Mouse (Mus musculus) urinary bladder, postnatal 14 days (tissue): ENCODE measurements around the gene Trip12.
A peak's percentile ranks its signal among the peaks of the same experiment; 100 is the strongest.

Source experiments
- DNase-seq: peaks from one replicate; pipeline ENCODE4 v3.0.0; 2021; ENCODE audit warnings: low spot score

Gene Trip12

GRCm38 (mm10) chr1:84840018-84840664, at the start of gene Trip12:
Gene Trip12 (minus strand): TSS chr1:84840516.
- DNase-seq: no peak

- DNase-seq: no peak
These were observed 49.7 kb upstream of the Trip12 start for GRCm38 (mm10) chr1:84890005-84890393.

GRCm38 (mm10) chr1:84889330-84890004, 49.2 kb upstream of the Trip12 start:
- DNase-seq: no peak

DNA sequence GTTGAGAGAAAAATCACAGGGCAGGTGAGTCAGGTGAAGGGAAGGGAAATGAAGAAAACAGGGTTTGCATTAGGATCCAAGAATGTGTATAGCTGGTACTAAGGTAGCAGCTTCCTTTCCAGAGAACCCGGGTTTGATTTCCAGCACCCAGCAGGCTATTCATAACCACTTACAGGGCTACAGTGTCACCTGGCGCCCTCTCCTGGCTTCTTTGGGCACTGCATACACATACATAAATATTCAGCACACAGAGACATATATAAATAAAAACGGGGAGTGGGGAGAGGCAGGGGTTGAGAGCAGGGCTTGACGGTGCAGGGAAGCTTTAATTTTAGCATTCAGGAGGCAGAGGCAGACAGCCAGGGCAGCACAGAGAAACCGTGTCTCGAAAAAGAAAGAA, 45.6 kb upstream of the Trip12 start:
- DNase-seq: no peak

- no peak for DNase-seq
These were observed 44.9 kb upstream of the Trip12 start for GRCm38 (mm10) chr1:84885174-84885573.

GRCm38 (mm10) chr1:84883889-84884288, 43.6 kb upstream of the Trip12 start:
- DNase-seq: no peak

DNA sequence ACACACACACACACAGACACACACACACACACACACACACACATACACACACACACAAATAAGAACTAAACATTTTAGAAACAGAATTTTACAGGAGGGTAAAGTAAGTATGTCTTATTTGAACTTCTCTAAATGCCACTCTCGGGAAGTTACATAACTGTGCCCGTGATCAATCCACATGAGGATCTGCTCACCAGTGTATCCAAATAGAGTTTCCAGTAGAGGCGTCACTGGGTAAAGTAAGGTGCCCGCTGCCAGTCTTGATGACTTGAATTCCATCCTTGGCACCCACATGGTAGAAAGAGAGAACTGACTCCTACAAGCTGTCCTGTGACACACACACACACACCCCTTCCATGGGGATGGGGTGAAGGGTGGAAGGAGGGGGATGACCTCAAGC, 42.6 kb upstream of the Trip12 start:
- no peak for DNase-seq

- no peak for DNase-seq
These were observed 41.8 kb upstream of the Trip12 start for GRCm38 (mm10) chr1:84882066-84882532.

DNA sequence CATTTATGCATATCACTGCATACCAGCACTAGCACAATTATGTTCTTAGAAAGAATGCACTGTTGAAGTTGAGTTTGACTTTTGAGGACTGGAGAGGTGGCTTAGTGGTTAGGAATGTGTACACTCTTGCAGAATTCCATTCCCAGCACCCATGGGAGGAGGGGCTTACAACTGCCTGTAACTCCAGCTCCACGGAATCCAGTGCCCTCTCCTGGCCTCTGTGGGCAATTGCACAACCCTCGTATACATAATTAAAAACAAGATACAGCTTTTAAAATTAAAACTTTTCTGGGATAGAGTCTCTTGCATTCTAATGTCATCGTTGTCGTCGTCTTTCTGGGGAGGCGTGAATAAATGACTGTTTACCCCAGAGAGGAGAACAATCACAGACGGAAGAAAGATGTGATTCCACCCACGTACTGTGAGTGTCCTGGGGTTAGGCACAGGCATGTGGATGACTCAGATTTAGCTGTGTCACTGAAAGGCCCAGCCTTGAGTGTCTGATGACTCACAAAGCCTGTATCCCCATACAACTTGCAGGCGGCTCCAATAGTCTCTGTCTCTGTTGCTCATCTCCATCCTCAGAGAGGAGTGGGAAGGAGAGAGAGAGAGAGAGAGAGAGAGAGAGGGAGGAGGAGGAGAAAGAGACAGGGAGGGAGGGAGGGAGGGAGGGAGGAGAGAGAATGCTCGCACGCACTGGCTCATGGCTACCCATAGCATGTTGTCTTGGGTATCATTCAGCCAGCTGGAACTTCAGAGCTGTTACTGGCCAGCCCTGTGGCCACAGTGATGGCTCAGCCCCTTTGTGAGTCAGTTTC, 41.1 kb upstream of the Trip12 start:
- DNase-seq: peak; percentile 37

GRCm38 (mm10) chr1:84879571-84880120, 39.3 kb upstream of the Trip12 start:
- no peak for DNase-seq

DNA sequence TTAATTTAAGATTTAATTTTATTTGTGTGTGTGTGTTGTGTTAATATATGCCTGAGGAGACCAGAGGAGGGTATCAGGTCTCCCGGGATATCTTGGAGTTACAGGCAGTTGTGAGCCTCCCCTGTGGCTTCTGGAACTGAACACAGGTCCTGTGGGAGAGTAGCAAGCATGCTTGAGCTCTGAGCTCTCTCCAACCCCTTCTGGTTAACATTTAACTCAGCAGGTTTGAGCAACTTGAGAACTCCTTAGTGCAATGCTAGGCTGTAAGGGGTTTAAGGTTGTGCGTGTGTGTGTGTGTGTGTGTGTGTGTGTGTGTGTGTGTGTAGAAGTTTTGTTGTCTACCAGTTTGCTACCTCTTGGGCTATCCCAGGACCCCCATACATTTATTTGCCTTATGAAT, 37.3 kb upstream of the Trip12 start:
- DNase-seq: no peak

GRCm38 (mm10) chr1:84872939-84873338, 32.6 kb upstream of the Trip12 start:
- no peak for DNase-seq

DNA sequence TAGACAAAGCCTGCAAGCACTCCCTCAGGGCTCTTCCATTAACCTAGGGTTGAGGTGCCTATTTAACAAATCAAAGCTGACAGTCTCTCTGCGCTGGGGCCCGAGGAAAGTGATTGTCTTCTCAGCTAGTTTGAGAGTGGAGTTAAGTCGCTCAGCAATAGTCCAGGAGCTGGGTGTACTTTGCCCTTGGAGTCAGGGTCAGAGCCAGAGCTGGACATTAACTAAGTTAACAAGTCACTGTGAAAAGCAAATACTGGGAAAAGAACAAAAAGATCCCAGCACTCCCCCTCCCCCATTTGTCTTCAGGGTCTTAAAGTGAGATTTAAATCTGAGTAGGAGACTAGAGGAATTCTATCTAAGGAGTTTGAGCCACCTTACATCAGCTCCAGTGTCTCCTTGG, 31.8 kb upstream of the Trip12 start:
- DNase-seq: no peak

DNA sequence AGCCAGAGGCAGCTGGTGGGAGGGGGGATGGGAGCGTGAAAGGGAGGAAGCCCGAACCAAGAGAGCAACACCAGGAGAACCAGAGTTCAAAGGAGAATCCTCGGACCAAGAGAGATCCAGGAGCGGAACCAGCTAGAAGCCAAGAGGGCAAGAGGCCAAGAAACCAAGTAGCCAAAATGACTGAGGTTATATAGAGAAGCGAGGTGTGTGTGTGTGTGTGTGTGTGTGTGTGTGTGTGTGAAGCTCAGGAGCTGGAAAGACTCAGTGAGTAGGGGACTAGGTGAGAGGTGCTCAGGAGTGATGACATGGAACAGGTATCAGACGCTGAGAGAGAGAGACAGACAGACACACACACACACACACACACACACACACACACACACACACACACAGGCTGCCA, 30.8 kb upstream of the Trip12 start:
- DNase-seq: no peak

- peak; percentile 32 for DNase-seq
These were observed 29.2 kb upstream of the Trip12 start for GRCm38 (mm10) chr1:84869498-84869897.

GRCm38 (mm10) chr1:84868841-84869240, 28.5 kb upstream of the Trip12 start:
- no peak for DNase-seq

GRCm38 (mm10) chr1:84868311-84868710, 28.0 kb upstream of the Trip12 start:
- DNase-seq: no peak

GRCm38 (mm10) chr1:84866706-84867230, 26.5 kb upstream of the Trip12 start:
- no peak for DNase-seq

DNA sequence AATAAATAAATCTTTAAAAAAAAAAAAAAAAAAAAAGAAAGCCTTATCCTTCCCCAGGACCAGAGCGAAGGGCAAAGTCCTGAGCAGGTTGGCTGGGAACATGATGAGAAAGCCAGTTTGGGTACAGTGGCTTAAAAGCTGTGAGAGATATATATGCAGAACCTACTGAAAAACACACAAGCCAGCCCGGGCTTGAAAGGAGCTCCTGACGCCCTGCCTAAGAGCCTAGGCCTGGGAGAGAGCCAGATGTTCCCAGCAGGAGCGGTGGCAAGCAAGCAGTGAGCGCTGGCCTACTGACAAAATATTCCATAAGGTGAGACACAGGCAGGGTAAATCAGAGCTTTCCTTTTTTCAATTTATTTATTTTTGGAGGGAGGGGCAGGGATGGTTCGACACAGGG, 25.9 kb upstream of the Trip12 start:
- DNase-seq: no peak

GRCm38 (mm10) chr1:84864645-84865044, 24.3 kb upstream of the Trip12 start:
- DNase-seq: no peak

- DNase-seq: no peak
These were observed 20.9 kb upstream of the Trip12 start for GRCm38 (mm10) chr1:84861255-84861630.
